Mouse (Mus musculus) brain, embryonic 18.5 days (tissue): ENCODE data around the gene Mcts2.

Experiments used
- DNase-seq: peaks from one replicate; pipeline ENCODE4 v3.0.0-alpha.2; 2012; ENCODE audit warnings: low read depth, low spot score

Gene Mcts2

GRCm38 (mm10) chr2:152686399-152686798 lies 436 bp upstream of the Mcts2 start:
- DNase-seq = no peak

DNA sequence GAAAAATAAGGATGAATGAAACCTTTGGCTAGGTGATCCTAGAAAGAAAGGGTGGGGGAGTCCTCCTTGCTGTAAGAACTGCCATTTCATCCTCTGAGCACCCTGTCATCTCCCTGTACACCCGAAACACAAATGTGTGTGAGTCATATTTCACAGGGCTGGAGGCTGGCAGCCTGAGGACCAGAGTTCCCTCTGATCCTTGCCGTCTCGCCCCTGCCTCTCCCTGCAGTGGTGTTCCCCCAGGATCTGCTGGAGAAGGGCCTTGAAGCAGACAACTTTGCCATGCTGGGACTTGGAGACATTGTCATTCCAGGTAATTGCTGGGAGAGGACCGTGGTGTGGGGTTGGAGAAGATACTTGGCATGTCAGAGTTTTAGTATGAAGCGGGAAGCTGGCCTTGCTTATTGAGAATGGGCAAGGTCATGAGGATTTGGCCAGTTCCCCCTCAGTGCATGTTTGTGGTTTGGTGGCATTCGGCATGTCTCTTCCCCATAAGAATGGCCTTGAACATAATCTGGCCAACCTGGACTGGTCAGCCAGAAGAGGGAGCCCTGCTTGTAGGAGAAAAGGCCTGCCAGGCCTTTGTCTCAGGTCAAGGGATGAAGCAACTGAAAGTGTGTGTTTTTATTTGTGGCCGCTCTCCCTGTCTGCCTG lies 4.9 kb downstream of the Mcts2 start:
- DNase-seq = no peak

GRCm38 (mm10) chr2:152693233-152693632 lies 6.4 kb downstream of the Mcts2 start:
- no peak for DNase-seq

DNA sequence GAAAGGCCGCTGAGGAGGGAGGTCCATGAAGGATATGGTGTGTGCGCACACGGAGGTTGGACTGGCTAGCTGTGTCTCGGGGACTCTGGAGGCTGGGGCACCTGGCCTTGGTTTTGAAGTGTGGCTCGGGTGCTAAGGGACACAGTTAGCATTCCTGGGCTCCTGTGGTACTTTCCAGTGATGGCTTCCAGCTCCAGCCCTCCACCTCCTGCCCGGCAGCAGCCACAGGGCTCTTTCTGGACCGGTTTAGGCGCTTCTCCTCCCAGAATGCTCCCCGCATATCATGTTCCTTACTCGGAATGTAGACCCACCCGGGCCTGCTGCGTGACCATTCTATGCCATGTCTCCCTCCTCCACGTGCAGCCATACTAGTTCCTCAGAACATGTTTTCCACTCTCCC lies 6.9 kb downstream of the Mcts2 start:
- no peak for DNase-seq

GRCm38 (mm10) chr2:152694708-152695107 lies 7.9 kb downstream of the Mcts2 start:
- DNase-seq = no peak

GRCm38 (mm10) chr2:152696016-152696415 lies 9.2 kb downstream of the Mcts2 start:
- no peak for DNase-seq

GRCm38 (mm10) chr2:152696476-152697164 lies 9.8 kb downstream of the Mcts2 start:
- no peak for DNase-seq

DNA sequence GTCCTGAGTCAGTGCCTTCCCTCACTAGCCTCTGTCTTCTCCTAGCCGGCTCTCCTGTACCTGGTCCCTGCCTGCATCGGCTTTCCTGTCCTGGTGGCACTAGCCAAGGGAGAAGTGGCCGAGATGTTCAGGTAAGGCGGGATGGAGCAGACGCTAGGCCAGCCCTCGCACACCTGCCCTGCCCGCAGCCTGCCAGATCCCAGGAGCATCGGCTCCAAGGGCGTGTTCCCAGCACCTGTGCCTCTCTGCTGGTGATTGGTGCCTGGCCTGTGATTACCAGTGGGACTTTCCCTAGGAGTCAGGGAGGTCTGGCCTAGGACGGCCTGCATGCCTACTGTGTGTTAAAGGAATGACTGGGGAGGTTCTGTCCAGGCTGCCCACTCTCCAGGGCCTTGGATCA lies 13.3 kb downstream of the Mcts2 start:
- no peak for DNase-seq

DNA sequence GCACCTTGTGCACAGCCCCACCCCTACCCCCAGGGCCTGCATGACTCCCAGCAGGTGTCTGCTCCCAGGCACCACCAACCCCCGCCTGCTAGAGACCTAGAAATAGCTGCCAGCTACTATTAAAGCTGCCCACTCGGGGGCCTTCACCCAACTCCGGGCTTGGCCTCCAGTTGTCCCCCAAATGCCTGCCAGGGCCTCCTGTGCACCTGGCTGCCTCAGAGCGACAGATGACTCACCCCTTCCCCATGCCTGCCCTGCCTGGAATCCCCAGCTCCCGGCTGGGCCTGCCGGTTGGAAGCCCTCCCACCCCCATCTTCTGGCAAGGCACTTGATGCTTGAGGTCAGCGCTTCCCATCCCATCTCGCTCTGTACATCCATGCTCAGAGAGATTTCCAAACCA lies 13.9 kb downstream of the Mcts2 start:
- no peak for DNase-seq

DNA sequence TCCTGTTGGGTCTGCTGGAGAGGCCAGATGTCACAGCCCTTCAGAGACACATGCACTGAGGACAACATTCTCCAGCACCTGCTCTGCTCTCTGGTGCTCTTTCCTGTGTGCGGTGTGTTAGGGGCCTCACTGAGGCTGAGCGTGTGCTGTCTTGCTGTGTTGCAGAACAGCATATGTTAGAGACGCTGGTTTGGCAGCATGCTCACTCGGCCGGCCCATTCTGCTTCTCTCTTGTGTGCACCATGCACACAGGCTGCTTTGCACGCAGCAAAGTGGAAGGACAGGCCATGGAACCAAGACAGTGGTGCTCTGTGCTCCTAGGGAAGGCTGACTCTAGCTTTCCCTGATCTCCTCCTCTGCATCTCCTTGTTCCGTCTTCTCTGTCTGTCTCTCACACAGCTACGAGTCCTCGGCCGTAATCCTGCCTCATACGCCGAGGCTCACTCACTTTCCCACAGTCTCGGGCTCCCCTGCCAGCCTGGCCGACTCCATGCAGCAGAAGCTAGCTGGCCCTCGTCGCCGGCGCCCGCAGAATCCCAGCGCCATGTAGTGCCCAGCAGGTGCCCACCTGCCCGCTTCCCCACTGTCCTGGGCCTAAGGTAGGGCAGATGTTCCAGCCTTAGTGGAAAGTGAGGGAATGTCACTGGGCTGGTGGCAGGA lies 16.9 kb downstream of the Mcts2 start:
- DNase-seq = no peak

- DNase-seq = no peak
These were observed 17.4 kb downstream of the Mcts2 start for GRCm38 (mm10) chr2:152704256-152704605.

- DNase-seq = no peak
These were observed 18.1 kb downstream of the Mcts2 start for GRCm38 (mm10) chr2:152704811-152705370.

GRCm38 (mm10) chr2:152705993-152706571 lies 19.2 kb downstream of the Mcts2 start:
- DNase-seq = no peak

DNA sequence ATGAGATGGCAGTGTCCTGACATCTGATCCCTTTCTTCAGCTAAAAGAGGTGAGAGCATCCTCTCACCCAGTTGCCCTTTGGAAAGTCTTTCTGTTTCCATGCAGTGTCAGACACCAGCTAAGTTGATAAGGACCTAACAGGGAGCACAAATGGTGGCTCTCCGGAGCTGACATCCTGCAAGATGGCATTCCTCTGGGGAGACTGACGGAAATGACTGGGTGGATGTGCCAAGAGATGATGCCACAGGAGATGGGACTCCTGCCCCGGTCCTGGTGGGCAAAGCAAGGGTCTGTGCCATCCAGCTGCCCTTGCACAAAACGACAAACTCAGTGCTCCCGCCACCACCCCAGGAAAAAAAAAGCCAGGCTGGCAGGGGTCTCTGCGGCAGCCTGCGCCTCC lies 20.4 kb downstream of the Mcts2 start:
- DNase-seq = no peak

DNA sequence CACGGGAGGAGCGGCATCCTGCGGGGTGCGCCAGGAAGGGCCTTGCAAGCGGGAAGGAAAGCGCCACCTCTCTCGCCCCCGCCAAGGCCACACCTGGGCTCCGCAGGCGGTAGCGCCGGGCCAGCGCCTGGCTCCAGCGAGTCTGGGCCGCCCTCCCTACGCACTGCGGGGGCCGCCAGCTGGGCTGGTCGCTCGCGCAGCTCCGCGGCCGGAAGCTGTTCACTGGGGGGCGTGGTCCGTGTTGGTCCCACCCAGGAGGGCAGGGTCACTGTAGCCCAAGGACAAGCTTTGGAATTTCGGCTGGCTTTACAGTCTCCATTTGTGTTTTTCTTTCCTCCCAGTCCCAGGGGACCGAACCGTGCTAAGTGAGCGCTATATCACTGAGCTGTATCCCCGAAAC lies 20.8 kb downstream of the Mcts2 start:
- peak; percentile 51 for DNase-seq

GRCm38 (mm10) chr2:152709066-152709465 lies 22.2 kb downstream of the Mcts2 start:
- no peak for DNase-seq

GRCm38 (mm10) chr2:152716241-152716772 lies 29.5 kb downstream of the Mcts2 start:
- DNase-seq = no peak

DNA sequence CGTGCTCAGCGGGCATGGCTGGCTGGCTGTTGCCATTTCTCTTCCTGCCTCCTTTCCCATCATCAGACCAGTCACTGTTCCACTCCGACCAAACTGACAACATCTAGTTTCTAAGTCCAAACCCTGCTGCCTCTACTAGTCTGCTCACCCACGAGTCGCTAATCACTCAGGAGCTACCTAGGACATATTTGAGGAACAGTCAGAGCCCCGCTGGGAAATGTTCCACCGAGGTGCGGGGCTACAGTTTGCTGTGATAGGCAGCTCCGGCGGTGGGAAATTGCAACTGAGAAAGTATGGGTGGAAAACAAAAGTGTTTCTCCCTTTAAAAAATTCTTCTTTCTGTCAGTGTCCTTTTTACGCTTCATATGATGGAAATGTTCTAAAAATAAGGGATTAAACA lies 30.8 kb downstream of the Mcts2 start:
- DNase-seq = no peak

DNA sequence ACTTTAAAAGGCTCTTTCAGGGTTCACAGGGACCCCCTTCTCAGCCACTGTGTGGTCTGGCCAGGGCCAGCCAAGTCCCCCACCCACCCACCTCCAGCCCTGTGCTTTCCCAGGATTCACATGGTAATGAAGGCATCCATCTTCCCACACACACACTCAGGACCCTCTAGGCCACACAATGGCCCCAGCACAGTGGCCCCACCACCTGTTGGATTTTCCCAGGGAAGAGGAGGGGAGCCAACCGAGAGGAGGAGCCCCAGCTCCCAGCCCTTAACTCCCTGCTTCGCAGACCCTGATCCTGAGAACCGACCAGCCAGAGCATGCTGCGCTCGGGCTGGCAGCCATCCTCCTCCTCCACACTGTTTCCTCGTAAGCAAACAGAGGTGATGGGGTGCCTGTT lies 31.2 kb downstream of the Mcts2 start:
- DNase-seq = no peak

GRCm38 (mm10) chr2:152723651-152724331 lies 37.0 kb downstream of the Mcts2 start:
- DNase-seq = no peak

- DNase-seq = no peak
These were observed 37.5 kb downstream of the Mcts2 start for GRCm38 (mm10) chr2:152724332-152724723.
